Mouse (Mus musculus) left cerebral cortex, postnatal 10 days (tissue): ENCODE results near the gene Man2b1. TPM values are rescaled to one million over a fixed set of nuclear protein-coding genes. Genes with fewer than 3 reads are reported as not detected.
"Not testable (repeated sequence)": the region's sequence is repeated elsewhere in the genome, so short reads cannot be mapped to it uniquely, and the experiment has no call there.

Experiments
- DNase-seq, 2 experiments: peaks; one replicate each; pipeline ENCODE4 v3.0.0; 2021 to 2022; ENCODE audit warnings: low spot score in 2 of 2, mixed read lengths in 1 of 2; ENCODE audit errors: extremely low spot score in 1 of 2
- intact Hi-C: fragments of 180-260 bp; cut with DNase I; formaldehyde crosslinking; loops from one replicate; pipeline ENCODE4 v1.15.1; 2025
- total RNA-seq, 2 experiments: library from RNA; stranded (reverse); gene quantifications; 2 replicates each; pipeline ENCODE4 v1.2.3; 2021

Man2b1 gene
- total RNA-seq, 2 experiments from 2014 or later, result 35.6 to 37.2 TPM

DNA sequence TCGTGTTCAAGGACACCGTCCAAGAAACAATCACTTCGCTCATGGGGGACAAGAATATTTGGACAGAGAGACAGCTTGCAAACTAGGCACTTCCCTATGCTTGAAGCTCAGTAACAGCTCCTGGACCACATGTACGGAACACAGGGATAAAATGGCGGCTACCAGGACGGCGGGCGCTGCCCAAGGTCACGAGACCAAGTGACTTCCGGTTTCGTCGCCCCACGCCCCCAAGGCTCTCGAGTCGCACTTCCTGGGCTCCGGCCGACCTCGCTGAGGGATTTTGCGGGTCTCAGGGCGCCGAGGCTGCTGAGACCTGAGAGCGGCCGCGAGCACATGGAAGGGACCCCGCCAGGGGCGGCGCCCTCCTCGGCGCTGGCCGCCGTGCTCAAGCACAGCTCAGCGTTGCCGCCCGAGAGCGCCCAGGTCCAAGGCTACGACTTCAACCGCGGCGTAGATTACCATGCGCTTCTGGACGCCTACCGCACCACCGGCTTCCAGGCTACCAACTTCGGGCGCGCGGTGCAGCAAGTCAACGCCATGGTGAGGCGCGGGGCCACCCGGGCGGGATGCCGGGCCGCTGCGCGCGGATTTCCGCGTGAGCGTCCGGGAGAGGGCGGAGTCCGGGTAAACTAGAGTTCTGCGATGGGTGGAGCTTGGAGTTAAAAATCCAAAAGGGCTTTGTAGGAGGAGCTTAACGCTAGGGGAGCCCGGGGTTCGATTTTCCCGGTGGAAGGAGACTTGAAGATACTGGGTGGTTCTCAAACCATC lies 11.4 kb upstream of the Man2b1 start, which contains the start of gene Dhps:
Dhps (plus strand) TSS at position 244 of the 768 bp plus-strand sequence.
- intact Hi-C loops, result no loop called here
- DNase-seq, result peak; percentile 94

DNA sequence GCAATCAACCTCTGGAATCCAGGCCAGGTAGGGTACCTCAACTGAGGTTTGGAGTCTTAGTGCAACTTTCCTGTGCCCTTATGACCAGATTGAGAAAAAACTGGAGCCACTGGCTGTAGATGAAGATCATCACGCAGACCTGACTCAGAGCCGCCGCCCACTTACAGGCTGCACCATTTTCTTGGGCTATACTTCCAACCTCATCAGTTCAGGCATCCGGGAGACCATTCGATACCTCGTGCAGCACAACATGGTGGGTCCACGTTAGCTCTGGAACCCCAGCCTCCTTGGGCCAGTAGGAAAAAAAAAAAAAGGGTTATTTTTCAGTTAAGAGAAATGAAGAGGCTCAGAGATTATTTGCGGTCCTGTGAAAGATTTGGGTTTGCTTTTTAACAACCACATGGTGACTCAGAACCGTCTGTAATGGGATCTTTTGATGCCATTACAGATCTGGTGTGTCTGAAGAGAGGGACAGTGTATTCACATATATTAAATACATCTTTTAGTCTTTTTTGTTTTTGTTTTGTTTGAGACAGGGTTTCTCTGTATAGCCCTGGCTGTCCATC lies 10.6 kb upstream of the Man2b1 start:
- no peak for DNase-seq
- intact Hi-C loops, result no loop called here

DNA sequence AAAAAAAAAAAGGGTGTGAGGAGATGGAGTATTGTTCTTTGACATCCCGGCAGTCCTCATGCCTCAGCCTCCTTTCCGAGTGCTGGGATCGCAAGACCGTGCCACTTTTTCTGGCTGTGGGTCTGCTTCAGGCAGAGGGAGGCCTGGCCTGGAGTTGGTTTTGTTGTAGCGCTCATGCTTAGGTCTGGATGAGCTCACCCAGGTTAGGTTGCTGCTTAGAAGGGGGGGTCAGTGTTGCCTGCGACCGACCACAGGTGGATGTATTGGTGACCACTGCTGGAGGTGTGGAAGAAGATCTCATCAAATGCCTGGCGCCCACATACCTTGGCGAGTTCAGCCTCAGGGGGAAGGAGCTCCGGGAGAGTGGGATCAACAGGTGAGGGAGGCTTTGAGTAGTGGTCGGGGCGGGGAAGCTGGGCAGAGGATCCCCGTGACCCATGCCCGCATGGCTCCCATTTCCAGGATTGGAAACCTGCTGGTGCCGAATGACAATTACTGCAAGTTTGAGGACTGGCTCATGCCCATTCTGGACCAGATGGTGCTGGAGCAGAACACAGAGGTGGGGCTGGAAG lies 9.9 kb upstream of the Man2b1 start:
- intact Hi-C loops, result no loop called here
- DNase-seq, result no peak

DNA sequence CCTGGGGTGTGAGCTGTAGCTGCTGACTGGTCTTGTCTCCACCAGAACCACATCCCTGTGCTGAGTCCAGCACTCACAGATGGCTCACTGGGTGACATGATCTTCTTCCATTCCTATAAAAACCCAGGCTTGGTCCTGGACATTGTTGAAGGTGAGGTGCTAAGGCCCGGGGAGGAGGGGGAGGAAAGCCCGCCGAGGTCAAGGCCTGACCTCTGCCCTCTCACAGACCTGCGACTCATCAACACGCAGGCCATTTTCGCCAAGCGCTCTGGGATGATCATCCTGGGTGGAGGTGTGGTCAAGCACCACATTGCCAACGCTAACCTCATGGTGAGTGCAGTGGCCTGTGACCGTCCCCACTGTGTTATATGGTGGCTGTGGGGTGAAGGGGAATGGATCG lies 8.9 kb upstream of the Man2b1 start:
- no peak for DNase-seq
- intact Hi-C loops, result no loop called here

DNA sequence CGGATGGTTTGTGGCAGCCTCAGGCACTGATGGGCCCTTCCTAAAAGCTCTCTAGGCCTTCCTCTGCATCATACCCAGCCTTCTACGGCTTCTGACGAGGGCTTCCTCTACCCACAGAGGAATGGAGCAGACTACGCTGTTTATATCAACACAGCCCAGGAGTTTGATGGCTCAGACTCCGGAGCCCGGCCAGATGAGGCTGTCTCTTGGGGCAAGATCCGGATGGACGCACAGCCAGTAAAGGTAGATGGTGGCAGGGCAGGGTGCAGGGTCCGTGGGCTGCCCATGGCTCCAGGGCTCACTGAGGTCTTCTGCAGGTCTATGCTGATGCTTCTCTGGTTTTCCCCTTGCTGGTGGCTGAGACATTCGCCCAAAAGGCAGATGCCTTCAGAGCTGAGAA lies 8.5 kb upstream of the Man2b1 start:
- intact Hi-C loops, result no loop called here
- no peak for DNase-seq

DNA sequence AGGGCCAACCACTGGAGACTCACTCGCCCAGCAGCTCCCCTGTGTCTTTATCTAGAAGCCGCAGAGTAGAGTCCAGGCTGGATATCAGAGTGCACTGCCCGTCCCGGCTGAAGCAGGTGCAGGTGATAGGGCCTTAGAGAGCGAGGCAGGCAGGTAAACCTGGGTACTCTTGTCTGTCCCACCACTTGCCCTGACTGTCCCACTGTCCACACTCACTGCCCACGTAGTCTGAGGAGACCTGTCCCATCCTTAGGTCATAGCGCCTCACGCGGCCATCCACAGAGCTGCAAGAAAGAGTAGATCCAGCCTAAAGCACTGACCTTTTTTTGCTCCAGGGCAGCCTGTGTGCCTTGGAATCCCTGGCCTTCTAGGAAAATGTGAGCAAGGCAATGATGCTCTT lies 7.1 kb upstream of the Man2b1 start:
- peak in 1 of 2 experiments; percentile 66 for DNase-seq
- intact Hi-C loops, result no loop called here

DNA sequence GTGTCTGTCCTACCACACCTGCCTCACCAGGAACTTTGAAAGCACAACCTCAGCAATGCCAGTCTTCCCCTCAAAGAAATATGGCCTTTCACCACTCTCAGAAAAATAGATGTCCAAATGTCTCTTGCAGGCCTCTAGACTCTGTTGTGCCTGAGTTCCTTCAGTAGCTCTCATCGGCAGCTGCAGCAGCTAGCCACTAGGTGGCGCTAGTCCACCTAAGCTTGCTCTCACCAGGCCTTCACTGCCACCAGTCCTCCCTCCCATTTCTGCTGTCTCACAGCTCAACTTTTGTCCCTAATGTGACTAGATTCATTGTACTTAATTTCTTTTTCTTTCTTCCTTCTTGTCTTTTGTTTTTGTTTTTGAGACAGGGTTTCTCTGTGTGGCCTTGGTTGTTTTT lies 6.1 kb upstream of the Man2b1 start:
- intact Hi-C loops, result no loop called here
- peak; percentile 82 to 83 for DNase-seq

DNA sequence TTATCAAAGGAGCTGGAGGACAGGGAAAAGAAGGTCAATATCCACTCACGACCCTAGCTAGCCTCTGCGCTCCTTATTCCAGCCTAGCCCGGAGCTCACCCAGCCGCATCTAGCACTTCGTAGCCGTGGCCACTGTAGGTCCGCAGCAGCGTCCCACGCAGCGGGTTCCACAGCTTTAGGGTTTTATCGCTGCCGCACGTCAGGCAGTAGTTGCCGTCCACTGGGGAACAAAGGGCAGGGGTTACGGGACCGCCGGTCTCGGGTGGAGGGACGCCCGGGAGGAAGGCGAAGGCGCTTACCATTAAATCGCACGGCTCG lies 2.9 kb upstream of the Man2b1 start:
- intact Hi-C loops, result loop anchor here (2.0 to 5.0 kb wide), 2 partner anchors 95 to 192 kb away; no protein-coding TSS in a partner anchor
- peak in 1 of 2 experiments; percentile 66 for DNase-seq

DNA sequence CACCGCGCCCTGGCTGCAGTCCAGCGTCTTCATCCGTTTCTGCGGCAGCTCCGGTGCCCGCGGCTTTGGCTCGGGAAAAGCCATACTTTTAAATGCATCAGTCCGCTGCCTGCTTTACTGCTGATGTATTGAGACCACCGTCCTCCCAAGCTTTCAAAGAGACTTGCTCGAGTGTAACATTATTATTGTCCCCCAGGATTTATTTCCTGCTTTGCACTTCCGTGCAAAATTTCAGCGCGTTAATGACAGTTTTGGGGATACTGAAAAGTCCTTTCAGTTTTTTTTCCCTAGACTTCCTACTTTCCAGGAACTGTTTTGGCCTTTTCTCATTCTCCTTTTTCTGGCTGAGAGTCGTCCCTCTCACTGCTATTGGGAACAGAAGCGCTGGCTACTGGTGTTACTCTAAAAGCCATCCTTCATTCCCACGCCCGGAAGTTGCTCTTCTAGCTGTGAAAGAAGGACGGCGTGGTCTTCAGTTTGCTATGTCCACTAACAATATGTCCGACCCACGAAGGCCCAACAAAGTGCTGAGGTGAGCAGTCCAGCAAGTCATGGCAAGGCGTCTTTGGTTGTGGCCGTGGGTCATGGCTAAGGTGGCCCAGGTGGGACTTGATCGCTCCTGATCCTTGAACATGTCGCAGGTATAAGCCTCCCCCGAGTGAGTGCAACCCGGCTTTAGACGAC lies 2.4 kb upstream of the Man2b1 start, which contains the start of gene Wdr83os:
Wdr83os (plus strand) TSS at position 209 of the 684 bp plus-strand sequence.
- peak; percentile 43 to 53 for DNase-seq
- intact Hi-C loops, result loop anchor here (2.0 to 5.0 kb wide), 2 partner anchors 94 to 192 kb away; no protein-coding TSS in a partner anchor

DNA sequence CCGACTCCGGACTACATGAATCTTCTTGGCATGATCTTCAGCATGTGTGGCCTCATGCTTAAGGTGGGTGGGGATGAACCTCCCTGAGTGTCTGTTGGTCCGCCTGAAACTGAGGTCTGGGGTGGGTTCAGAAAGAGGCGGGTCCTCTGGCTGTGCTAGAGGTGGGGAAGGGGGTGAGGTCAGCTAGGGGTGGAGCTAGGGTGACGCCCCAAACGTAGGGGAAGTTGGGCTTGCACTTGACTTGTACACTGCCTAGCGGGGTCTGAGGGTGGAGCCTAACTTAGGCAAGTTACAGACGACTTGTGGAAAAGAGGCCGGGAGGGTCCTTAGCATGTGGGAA lies 1.9 kb upstream of the Man2b1 start, which contains the start of gene Wdr83:
Wdr83 (minus strand) TSS at position 91 of the 340 bp plus-strand sequence.
- peak in 1 of 2 experiments; percentile 66 for DNase-seq
- intact Hi-C loops, result loop anchor here (2.0 to 5.0 kb wide), 2 partner anchors 94 to 191 kb away; no protein-coding TSS in a partner anchor

DNA sequence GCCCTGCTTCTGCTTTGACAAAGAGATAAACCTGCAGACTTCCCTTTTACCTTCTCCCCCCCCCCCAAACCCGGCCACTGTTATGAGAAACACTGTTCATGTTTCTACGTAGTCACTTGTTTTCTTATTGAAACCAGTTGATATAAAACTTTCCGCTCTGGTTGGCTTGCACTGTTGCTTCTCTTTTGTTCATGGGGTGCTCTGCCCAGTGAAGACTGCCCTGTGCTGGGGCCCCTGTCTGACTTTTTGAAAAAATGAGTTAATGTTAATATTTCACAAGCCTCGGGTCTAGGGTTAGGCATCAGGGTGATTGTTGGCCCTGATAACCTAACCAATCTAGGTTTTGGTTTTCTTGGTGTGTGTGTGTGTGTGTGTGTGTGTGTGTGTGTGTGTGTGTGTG lies 901 bp upstream of the Man2b1 start:
- DNase-seq, result not testable (repeated sequence)
- intact Hi-C loops, result loop anchor here (5.0 kb wide), 1 partner anchor 190 kb away; no protein-coding TSS in a partner anchor

DNA sequence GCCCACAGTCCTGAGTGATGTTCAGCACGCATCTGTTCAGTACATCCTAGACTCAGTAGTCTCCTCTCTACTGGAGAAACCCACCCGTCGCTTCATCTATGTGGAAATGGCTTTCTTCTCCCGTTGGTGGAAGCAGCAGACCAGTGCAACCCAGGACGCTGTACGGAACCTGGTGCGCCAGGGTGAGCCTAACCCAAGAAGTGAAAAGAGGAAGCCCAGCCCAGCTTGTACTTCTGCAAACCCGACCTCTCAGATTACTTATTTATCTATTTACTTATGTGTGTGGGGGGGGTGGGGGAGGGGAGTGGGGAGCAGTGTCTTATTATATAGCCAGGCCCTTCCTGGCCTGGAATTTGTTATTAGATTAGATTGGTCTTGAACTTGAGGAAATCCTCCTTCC lies 1.6 kb downstream of the Man2b1 start:
- intact Hi-C loops, result loop anchor here (5.0 kb wide), 1 partner anchor 188 kb away; no protein-coding TSS in a partner anchor
- DNase-seq, result peak in 1 of 2 experiments; percentile 30

DNA sequence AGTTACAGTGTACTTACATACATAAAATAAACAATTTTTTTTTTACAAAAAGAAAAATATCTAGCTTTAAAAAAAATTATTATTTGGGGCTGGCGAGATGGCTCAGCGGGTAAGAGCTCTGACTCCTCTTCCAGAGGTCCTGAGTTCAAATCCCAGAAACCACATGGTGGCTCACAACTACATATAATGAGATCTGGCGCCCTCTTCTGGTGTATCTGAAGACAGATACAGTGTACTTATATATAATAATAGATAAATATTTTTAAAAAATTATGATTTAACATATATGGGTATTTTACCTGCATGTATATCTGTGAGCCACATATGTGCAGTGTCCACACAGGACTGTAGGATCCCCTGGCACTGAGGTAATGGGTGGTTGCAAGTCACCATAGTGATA lies 3.2 kb downstream of the Man2b1 start:
- peak in 1 of 2 experiments; percentile 12 for DNase-seq
- intact Hi-C loops, result no loop called here

DNA sequence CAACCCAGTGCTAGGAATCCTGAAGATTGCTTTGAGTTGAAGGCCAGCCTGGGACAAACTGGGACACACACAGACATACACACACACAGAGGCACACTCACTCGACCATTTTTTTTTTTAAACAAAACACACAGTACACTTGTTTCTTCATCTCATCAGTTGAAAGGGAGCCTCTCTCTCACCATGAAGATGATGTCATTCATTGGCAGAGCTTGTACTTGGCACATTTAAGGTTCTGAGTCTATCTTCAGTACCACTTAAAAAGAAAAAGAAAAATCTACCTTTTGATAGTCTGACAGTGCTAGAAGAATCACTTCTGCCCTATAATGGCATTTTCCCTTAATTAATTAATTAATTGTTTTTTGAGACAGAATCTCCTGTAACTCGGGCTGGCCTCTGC lies 5.7 kb downstream of the Man2b1 start:
- no peak for DNase-seq
- intact Hi-C loops, result no loop called here

DNA sequence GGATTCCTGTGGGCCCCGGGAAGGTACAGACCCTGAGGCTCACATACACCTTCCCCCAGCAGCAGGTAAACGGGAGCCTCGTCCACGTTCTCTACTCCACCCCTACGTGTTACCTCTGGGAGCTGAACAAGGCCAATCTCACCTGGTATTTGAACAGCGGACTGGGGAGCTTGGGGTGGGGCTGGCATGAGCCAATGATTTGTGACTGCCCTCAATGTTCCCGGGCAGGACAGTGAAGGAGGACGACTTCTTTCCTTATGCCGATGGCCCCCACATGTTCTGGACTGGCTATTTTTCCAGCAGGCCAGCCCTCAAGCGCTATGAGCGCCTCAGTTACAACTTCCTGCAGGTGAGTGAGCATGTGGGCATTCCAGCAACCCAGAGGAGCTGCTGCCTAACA lies 7.8 kb downstream of the Man2b1 start:
- intact Hi-C loops, result no loop called here
- DNase-seq, result no peak

DNA sequence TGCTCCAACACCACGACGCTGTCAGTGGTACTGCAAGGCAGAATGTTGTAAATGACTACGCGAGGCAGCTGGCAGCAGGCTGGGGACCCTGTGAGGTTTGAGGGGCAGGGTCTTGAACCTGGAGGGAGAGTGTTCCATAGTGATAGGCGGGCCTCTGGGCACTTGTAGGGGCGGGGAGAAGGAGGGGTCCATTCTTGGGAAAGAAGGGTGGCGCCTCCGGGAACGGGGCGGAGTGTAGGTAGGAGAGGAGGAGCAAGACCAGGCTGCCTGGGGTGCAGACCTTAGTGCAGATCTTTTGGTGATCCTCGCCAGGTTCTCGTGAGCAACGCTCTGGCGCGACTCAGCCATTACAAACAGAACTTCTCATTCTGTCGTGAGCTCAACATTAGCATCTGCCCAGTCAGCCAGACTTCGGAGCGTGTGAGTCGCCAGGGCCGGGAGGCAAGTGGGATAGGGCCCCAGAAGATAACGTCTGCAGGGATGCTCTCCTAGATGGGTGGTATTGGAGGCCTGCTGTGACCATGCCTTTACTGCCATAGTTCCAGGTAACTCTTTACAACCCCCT lies 8.5 kb downstream of the Man2b1 start:
- DNase-seq, result peak in 1 of 2 experiments; percentile 28
- intact Hi-C loops, result no loop called here

DNA sequence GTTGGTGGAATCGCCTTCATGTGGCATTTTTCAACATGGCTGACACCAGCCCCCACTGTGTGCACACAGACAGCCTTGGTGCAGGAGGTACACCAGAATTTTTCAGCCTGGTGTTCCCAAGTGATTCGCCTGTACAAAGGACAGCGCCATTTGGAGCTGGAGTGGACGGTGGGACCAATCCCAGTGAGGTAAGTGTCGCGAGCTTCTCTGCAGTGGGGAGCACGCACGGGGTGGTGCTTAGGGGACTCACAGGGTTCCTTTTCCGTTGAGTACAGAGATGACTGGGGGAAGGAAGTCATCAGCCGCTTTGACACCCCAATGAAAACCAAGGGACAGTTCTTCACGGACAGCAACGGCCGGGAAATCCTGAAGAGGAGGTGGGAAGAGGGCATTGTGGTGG lies 12.0 kb downstream of the Man2b1 start:
- intact Hi-C loops, result no loop called here
- no peak for DNase-seq

DNA sequence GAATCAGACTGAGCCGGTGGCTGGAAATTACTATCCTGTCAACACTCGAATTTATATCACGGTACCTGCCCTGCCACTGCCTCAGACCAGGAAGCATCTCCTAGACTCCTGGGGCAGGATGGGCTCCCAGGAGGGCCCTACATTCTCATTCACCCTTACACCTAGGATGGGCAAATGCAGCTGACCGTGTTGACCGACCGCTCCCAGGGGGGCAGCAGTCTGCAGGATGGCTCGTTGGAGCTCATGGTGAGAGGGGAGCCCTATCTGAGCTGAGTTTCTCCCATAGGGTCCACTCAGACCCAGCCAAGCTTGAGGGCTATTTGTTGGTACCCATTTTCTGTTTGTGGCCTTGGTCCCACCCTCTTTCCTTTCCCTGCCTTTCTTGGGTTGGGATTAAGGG lies 12.5 kb downstream of the Man2b1 start:
- intact Hi-C loops, result no loop called here

DNA sequence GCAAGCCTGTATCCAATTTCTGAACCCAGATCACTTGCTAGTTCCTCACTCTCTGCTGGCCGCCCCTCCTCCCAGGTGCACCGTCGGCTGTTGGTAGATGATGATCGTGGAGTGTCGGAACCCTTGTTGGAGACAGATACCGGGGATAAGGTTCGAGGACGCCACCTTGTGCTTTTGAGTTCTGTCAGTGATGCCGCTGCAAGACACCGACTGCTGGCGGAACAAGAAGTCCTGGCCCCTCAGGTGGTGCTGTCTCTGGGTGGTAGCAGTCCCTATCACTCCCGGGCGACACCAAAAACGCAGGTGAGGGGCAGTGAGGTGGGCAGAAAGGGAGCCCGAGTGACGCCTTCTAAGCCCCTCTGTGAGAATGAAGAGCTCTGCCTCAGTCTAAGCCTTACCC lies 13.1 kb downstream of the Man2b1 start:
- intact Hi-C loops, result no loop called here
- no peak for DNase-seq

More for the DNA sequence above, 12.5 kb downstream of the Man2b1 start:
- no peak for DNase-seq
